Mouse (Mus musculus) kidney, postnatal 14 days (tissue): ENCODE measurements around the gene Gm3435.
"Not testable (repeated sequence)": the region's sequence is repeated elsewhere in the genome, so short reads cannot be mapped to it uniquely, and the experiment has no call there.

ENCODE experiments used
- DNase-seq: peaks from one replicate; pipeline ENCODE4 v3.0.0; 2022; ENCODE audit warnings: mixed read lengths

Gene Gm3435

GRCm38 (mm10) chr17:15009706-15010413 lies at the start of gene Gm3435:
Gm3435 (plus strand) TSS chr17:15010176.
- not testable (repeated sequence) for DNase-seq

- peak; percentile 32 for DNase-seq
Measured at GRCm38 (mm10) chr17:14960520-14960919, 49.5 kb upstream of the Gm3435 start.

- DNase-seq = peak; percentile 60
Measured at GRCm38 (mm10) chr17:14960951-14961556, 48.9 kb upstream of the Gm3435 start, which contains the start of gene Phf10. Phf10 (minus strand) TSS chr17:14961273.

- not testable (repeated sequence) for DNase-seq
Measured at GRCm38 (mm10) chr17:14961557-14962154, 48.3 kb upstream of the Gm3435 start.

GRCm38 (mm10) chr17:14968373-14968913 lies 41.5 kb upstream of the Gm3435 start:
- not testable (repeated sequence) for DNase-seq

GRCm38 (mm10) chr17:14977718-14978361 lies 32.1 kb upstream of the Gm3435 start:
- DNase-seq = not testable (repeated sequence)

GRCm38 (mm10) chr17:14978362-14979038 lies 31.5 kb upstream of the Gm3435 start, which contains the start of the genes 9030025P20Rik and Gm3417:
9030025P20Rik (plus strand) TSS chr17:14978468.
Gm3417 (minus strand) TSS chr17:14978790.
- not testable (repeated sequence) for DNase-seq

GRCm38 (mm10) chr17:14990116-14990702 lies 19.8 kb upstream of the Gm3435 start:
- DNase-seq = not testable (repeated sequence)

GRCm38 (mm10) chr17:14992522-14993138 lies 17.3 kb upstream of the Gm3435 start:
- DNase-seq = not testable (repeated sequence)

- not testable (repeated sequence) for DNase-seq
Measured at GRCm38 (mm10) chr17:14993139-14993832, 16.7 kb upstream of the Gm3435 start.

GRCm38 (mm10) chr17:14994140-14994539 lies 15.8 kb upstream of the Gm3435 start:
- not testable (repeated sequence) for DNase-seq

GRCm38 (mm10) chr17:15000047-15000446 lies 9.9 kb upstream of the Gm3435 start:
- DNase-seq = not testable (repeated sequence)

GRCm38 (mm10) chr17:15009088-15009487 lies 888 bp upstream of the Gm3435 start:
- not testable (repeated sequence) for DNase-seq

- DNase-seq = peak; percentile 2
Measured at GRCm38 (mm10) chr17:15021503-15022220, 11.7 kb downstream of the Gm3435 start.

- not testable (repeated sequence) for DNase-seq
Measured at GRCm38 (mm10) chr17:15023878-15024492, 14.0 kb downstream of the Gm3435 start.

- not testable (repeated sequence) for DNase-seq
Measured at GRCm38 (mm10) chr17:15024502-15025193, 14.7 kb downstream of the Gm3435 start.

GRCm38 (mm10) chr17:15025513-15025912 lies 15.5 kb downstream of the Gm3435 start:
- DNase-seq = not testable (repeated sequence)

- DNase-seq = not testable (repeated sequence)
Measured at GRCm38 (mm10) chr17:15031414-15031813, 21.4 kb downstream of the Gm3435 start.

- DNase-seq = not testable (repeated sequence)
Measured at GRCm38 (mm10) chr17:15040455-15040854, 30.5 kb downstream of the Gm3435 start.
